Mouse (Mus musculus) midbrain, embryonic 10.5 days (tissue): ENCODE measurements around the gene Scn10a. TPM values are rescaled to one million over a fixed set of nuclear protein-coding genes. Genes with fewer than 3 reads are reported as not detected.

Experiments
- DNase-seq: peaks from one replicate; pipeline ENCODE4 v3.0.0-alpha.2; 2017; ENCODE audit warnings: low spot score
- H3K27ac ChIP-seq: fragments of 300-500 bp; sonication (generic); replicated peaks from 2 replicates; pipeline ENCODE4 v1.5.1; 2016; ENCODE audit warnings: mild to moderate bottlenecking
- H3K27me3 ChIP-seq: fragments of 300-500 bp; sonication (generic); 2 replicates; pipeline ENCODE4 v1.6.1; 2016; ENCODE audit warnings: low read depth, mild to moderate bottlenecking; ENCODE audit not compliant: poor library complexity, severe bottlenecking
- H3K36me3 ChIP-seq: fragments of 300-500 bp; sonication (generic); 2 replicates; pipeline ENCODE4 v1.6.1; 2016; ENCODE audit warnings: mild to moderate bottlenecking, moderate library complexity
- H3K4me1 ChIP-seq: fragments of 300-500 bp; sonication (generic); 2 replicates; pipeline ENCODE4 v1.6.1; 2016
- H3K4me3 ChIP-seq: fragments of 300-500 bp; sonication (generic); 2 replicates; pipeline ENCODE4 v1.5.1; 2016; ENCODE audit warnings: mild to moderate bottlenecking, moderate library complexity
- H3K9me3 ChIP-seq: fragments of 300-500 bp; sonication (generic); replicated peaks from 2 replicates; pipeline ENCODE4 v1.6.1; 2016; ENCODE audit warnings: mild to moderate bottlenecking
- WGBS: fragments of 180-500 bp; shearing (Covaris S2); methylation state at CpG from one replicate; pipeline ENCODE4 v1.1.7; 2016; 5-methylcytosine and 5-hydroxymethylcytosine counted together
- polyA plus RNA-seq: library from polyadenylated mRNA; unstranded; fragments of >200 nt; fragmentation: Nextera tagmentation; extraction: Ambion mirVana; gene quantifications from 2 replicates; pipeline ENCODE4 v1.2.1, GENCODE M21; 2016

The Scn10a gene
- polyA plus RNA-seq, 1 experiment from 2014 or later: 0.19 TPM

DNA sequence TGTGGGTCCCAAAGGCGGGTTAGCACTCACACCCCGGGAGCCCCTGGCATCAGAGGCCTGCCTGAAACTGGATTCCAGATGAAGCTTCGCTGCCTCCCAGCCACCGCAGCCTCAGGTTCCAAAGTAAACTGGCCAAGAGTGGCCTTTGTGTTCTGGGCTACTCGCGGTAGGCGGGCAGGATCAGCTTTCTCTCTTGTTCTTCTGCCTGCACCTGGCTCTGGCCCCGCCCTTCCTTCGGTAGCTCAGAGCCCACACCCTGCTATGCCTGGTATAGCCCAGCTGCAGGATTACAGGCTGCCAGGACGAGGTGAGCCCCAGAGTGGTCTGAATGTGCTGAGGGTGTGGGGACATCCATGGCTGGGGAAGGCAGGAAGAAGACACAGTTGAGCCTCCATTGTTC lies 152.9 kb downstream of the Scn10a start:
- peaks cover 32% of the 10 kb centered on the region for H3K4me1 ChIP-seq
- no peak overlapping the region for H3K4me3 ChIP-seq
- DNase-seq: no peak
- 4% methylated on average over 10 of the region's 10 CpGs for WGBS
- no peak overlapping the region for H3K27ac ChIP-seq
- H3K36me3 ChIP-seq: no peaks in the 10 kb centered on the region
- peaks cover 100% of the 10 kb centered on the region for H3K27me3 ChIP-seq
- no peaks in the 10 kb centered on the region for H3K9me3 ChIP-seq

DNA sequence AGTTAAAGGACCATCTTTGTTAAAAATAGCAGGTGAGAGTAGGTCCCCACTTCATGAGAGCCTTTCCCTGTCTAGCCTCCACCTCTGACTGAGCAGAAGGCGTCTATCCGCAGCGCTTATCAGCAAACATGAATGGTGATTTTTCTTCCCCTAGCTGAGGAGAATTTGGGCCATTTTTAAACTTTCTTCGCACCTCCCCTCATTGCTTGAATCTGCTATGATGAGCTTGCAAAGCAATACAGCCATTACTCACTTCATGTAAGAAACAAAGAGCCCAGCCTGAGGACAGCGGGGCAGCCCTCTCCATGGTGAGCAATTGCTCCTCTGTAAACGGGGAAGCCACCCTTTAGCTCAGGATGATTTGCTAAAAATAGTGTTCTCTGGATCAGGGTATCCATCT lies 154.3 kb downstream of the Scn10a start:
- Histone ChIP-seq H3K36me3 (no peaks in the 10 kb centered on the region), H3K4me3 (no peak overlapping the region), H3K27ac (no peak overlapping the region), H3K9me3 (no peaks in the 10 kb centered on the region), H3K4me1 (peaks cover 31% of the 10 kb centered on the region), H3K27me3 (peaks cover 100% of the 10 kb centered on the region)
- 82% methylated on average over 6 of the region's 6 CpGs for WGBS
- DNase-seq: no peak

DNA sequence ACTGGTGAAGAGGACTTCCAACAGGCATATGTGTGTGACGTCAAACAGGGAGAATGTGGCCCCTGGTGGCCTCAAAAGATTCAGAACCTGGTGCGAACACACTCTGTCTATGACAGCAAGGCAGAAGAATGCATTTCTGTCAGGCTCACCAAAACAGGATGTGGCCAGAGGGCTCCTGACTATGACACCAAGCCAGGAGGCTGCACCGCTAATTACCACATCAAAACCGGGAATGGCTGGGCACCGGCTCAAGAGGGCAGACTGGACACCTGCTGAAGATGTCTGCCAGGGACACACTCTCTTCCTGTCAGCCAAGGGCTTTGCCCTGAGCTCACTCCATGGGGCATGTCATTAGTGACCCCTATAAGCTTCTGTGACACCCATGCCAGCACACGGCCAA lies 155.5 kb downstream of the Scn10a start:
- Histone ChIP-seq H3K4me1 (peaks cover 32% of the 10 kb centered on the region), H3K9me3 (no peaks in the 10 kb centered on the region), H3K36me3 (no peaks in the 10 kb centered on the region), H3K27me3 (peaks cover 100% of the 10 kb centered on the region), H3K4me3 (no peak overlapping the region), H3K27ac (no peak overlapping the region)
- 80% methylated on average over 6 of the region's 6 CpGs for WGBS
- DNase-seq: no peak

DNA sequence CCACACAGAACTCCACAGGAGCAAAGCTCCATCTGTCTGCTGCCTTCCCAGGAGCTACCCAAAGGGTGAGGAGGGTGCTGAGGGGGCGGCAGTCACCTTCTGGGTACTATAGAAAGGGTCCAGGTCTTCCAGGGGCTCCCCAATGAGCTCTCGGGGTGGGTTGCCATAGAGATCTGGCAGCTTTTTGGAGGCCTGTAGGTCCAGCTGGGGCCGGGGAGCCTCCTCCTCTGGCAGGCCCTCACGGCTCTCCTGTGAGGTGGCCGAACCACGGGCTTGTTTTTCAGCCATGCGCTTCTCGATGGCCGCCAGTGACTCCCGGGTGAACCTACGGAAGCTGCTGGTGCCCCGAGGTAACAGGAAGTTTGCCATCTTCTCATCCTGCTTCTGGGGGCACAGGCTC lies 156.9 kb downstream of the Scn10a start:
- H3K27ac ChIP-seq: no peak overlapping the region
- DNase-seq: no peak
- H3K27me3 ChIP-seq: peaks cover 100% of the 10 kb centered on the region
- H3K36me3 ChIP-seq: no peaks in the 10 kb centered on the region
- WGBS: 73% methylated on average over 12 of the region's 12 CpGs
- no peak overlapping the region for H3K4me3 ChIP-seq
- H3K4me1 ChIP-seq: peaks cover 32% of the 10 kb centered on the region
- H3K9me3 ChIP-seq: no peaks in the 10 kb centered on the region

DNA sequence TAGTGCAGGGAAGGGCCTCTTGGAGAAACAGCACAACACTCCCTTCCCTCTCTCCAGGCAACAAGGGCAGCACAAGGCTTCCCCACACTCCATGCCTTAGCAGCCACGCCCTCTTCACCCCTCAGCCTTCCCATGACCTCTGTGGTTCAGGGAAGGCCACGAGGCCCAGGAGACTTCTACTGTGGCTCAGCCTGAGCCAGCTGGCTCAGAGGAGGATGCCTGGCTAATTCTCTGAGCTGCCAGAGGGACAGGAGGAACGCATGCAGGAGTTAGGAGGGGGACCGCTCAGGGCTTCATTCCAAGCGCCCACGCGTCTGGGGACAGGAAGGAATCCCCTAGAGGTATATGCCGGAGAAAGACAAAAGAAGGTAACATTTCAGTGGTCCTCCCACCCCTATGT lies 157.4 kb downstream of the Scn10a start:
- 60% methylated on average over 8 of the region's 8 CpGs for WGBS
- Histone ChIP-seq H3K36me3 (no peaks in the 10 kb centered on the region), H3K27ac (no peak overlapping the region), H3K4me1 (peaks cover 32% of the 10 kb centered on the region), H3K4me3 (no peak overlapping the region), H3K9me3 (no peaks in the 10 kb centered on the region), H3K27me3 (peaks cover 100% of the 10 kb centered on the region)
- DNase-seq: no peak

DNA sequence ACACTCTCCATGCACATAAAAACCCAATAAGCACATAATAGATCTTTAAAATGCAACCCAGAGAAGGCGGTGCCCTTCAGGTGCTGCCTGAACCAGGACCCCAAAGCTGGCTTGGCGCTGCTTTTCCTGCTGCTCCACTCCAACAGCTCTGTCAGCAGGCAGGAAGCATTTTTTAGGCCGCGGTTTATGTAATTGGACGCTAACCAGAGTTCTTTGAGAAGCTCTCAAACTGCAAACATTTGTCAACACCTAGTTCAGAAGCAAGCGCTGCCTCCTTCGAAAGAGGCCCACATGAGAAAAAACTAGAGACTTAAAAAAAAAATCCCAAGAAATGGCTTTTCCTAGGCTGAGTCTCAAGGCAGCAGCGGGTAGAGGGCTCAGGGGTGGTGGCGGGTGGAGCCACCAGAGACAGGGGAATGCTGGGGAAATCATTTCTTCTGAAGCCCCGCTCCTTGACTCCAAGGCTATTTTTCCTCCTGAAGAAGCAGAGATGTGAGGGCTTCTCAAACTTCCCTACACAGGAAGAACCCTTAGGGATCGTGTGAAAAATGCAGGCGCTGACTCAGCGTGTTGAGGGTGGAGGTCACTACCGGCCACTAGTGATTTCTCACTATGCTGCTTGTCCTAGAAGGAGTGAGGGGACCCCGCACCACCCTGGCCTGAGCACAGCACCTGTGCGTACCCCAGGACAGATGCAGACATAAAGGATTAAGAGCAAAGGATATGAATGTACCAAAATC lies 159.4 kb downstream of the Scn10a start:
- H3K4me1 ChIP-seq: peaks cover 23% of the 10 kb centered on the region
- no peak overlapping the region for H3K27ac ChIP-seq
- no peaks in the 10 kb centered on the region for H3K9me3 ChIP-seq
- 86% methylated on average over 16 of the region's 16 CpGs for WGBS
- H3K36me3 ChIP-seq: no peaks in the 10 kb centered on the region
- H3K27me3 ChIP-seq: peaks cover 100% of the 10 kb centered on the region
- DNase-seq: no peak
- H3K4me3 ChIP-seq: no peak overlapping the region

Other genes with a start within 250 kb of the Scn10a start
- 0.12 and 0.22 TPM in 2 replicates for gene Scn5a, start 140.3 kb downstream of the Scn10a start, polyA plus RNA-seq
- 0.21 and 0.36 TPM in 2 replicates for gene Scn11a, start 106.1 kb upstream of the Scn10a start, polyA plus RNA-seq
- gene Wdr48, start 175.6 kb upstream of the Scn10a start, polyA plus RNA-seq: 65.8 and 71.6 TPM in 2 replicates
- gene Gorasp1, start 218.2 kb upstream of the Scn10a start, polyA plus RNA-seq: 27.3 and 29.4 TPM in 2 replicates
- gene Ttc21a, start 218.3 kb upstream of the Scn10a start, polyA plus RNA-seq: 0.16 and 0.42 TPM in 2 replicates